In the genomic region with DNA sequence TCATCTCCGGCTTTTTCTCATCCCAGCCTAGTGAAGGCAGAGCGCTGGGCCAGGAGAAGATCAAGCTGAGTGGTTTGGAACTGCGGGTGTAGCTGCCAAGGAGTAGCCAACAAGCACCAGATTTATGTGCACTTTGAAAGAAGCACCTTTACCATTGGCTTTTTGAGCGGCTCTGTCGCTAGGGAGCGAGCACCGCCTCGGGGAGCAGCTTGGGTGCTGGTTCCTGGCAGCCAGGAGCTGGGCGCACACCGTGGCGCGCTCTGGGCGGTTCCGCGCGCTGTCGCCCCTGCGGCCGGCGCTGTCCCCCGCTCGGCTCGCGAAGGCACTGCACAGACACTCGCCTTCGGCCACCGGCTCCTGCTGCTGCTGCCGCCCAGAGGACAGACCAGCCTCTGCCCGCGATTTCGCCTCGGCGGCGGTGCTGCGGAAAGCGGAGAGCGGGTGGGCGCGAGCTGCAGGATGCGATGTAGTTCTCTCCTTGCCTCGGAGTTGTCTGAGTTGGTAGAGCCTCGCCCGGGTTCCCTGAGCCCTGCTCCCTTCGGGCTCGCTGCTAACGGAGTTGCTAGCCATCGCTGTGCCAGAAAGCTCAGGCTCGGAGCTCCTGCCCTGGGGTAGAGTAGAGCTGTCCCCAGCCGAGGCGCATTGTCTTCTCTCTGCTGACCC, we compare ENCODE assay signal across 8 mouse cellular contexts. TPM values are rescaled to one million over a fixed set of nuclear protein-coding genes. Genes with fewer than 3 reads are reported as not detected.
DNase-seq lines count a peak whose midpoint lies in the region; ATAC-seq and TF ChIP-seq lines count a peak whose summit lies in the region.

A gene (plus strand): TSS at position 212 of the 663 bp plus-strand sequence.

- H3K4me2 ChIP-seq in intestine, embryonic 14.5 days (ENCODE audit: low read length) = peak within 1 kb of the TSS; percentile 86

- intact Hi-C loops in left cerebral cortex, adult 2 months (cut with DNase I) = loop anchor here (5.0 to 10.0 kb wide), 2 partner anchors 151 to 182 kb away; no protein-coding TSS in a partner anchor

- peak within 1 kb of the TSS; percentile 47 for H3K4me3 ChIP-seq in intestine, embryonic 14.5 days (ENCODE audit: low read depth, low read length)
- H3K4me3 ChIP-seq in left cerebral cortex, adult 2 months = peak within 1 kb of the TSS; percentile 70

- H3K27me3 ChIP-seq in intestine, embryonic 14.5 days (replicated peaks; ENCODE audit: control insufficient read depth, insufficient read depth, low read length) = 0 out of 2 replicates have a peak, but pooled peaks cover 4% of the 10 kb centered on the region

- ATAC-seq in intestine, embryonic 14.5 days (replicated peaks; ENCODE audit: low FRiP score, low TSS enrichment, low read depth) = peak; percentile 93

- no peak within 1 kb of the TSS for H3K27ac ChIP-seq in intestine, embryonic 14.5 days (ENCODE audit: low read depth)
- H3K27ac ChIP-seq in left cerebral cortex, adult 2 months = peak within 1 kb of the TSS; percentile 90

- no peaks in the 10 kb centered on the region for H3K36me3 ChIP-seq in intestine, embryonic 14.5 days (ENCODE audit: control insufficient read depth, insufficient read depth, low read length)

- WGBS in intestine, embryonic 14.5 days = under 1% methylated on average over 49 of the region's 50 CpGs

- peak; percentile 35 to 46 for DNase-seq in adrenal gland, postnatal 36 days
- DNase-seq in embryo, embryonic 9.5 days (ENCODE audit: extremely low spot score) = peak; percentile 86
- peak; percentile 45 to 68 for DNase-seq in gastrocnemius, postnatal 4 days (ENCODE audit: low spot score in 2 of 2)
- peak; percentile 85 for DNase-seq in intestine, embryonic 14.5 days (ENCODE audit: low spot score)
- DNase-seq in left cerebral cortex, adult 2 months (ENCODE audit: extremely low spot score in 1 of 2, low spot score in 2 of 2) = peak; percentile 83 to 84
- peak; percentile 2 for DNase-seq in lung, postnatal 25 days (ENCODE audit: low spot score)
- peak; percentile 79 for DNase-seq in right cerebral cortex, postnatal 14 days
- DNase-seq in spleen, adult 18-20 months = no peak

- peak within 1 kb of the TSS; percentile 42 for H3K9ac ChIP-seq in intestine, embryonic 14.5 days (ENCODE audit: low read length)

- H3K9me3 ChIP-seq in intestine, embryonic 14.5 days (ENCODE audit: control insufficient read depth, low read length) = no peaks in the 10 kb centered on the region

- TF ChIP-seq CTCF in left cerebral cortex, adult 2 months (IDR thresholded peaks at IDR 0.05) = peak; percentile 50

- no peaks in the 10 kb centered on the region for H3K4me1 ChIP-seq in intestine, embryonic 14.5 days (replicated peaks; ENCODE audit: control insufficient read depth, insufficient read depth, low read length)

RNA-seq across cellular contexts. Expression of the gene that starts here (rescaled TPM):
- 1 to 10 TPM; 1.0 to 1.6 TPM for total RNA-seq in adrenal gland, postnatal 36 days (2021)
- total RNA-seq in gastrocnemius, postnatal 4 days (2021) = under 1 TPM in 1 of 2 experiments, not detected in 1; 0.10 TPM
- 8.7 and 10.3 TPM in 2 replicates for polyA plus RNA-seq in intestine, embryonic 14.5 days (2014; fragmentation: Nextera tagmentation; extraction: Ambion mirVana)
- 100 to 1,000 TPM; 100 to 110 TPM for total RNA-seq in left cerebral cortex, adult 2 months (2021)

Comparison
In these comparisons a context has a peak if more than half of its experiments do, and no peak if none do; other contexts are left out.
1. RNA of the gene that starts here (total RNA-seq): 100 to 110 TPM in left cerebral cortex, adult 2 months; 1.0 to 1.6 TPM in adrenal gland, postnatal 36 days and 0.10 TPM in gastrocnemius, postnatal 4 days; every median in the first group is over 10 times any median in the second.
2. Peak in DNase-seq in gastrocnemius, postnatal 4 days; RNA of the gene not detected or under 1 TPM.
3. DNase-seq: peak in adrenal gland, postnatal 36 days (2 of 2), embryo, embryonic 9.5 days (single experiment), intestine, embryonic 14.5 days (single experiment), left cerebral cortex, adult 2 months (2 of 2), lung, postnatal 25 days (single experiment) and right cerebral cortex, postnatal 14 days (single experiment); none in spleen, adult 18-20 months (0 of 2).